Mouse (Mus musculus) cerebellum, adult (tissue): ENCODE results near the gene Lipe.

ENCODE experiments used
- ATAC-seq: cut with Nextera tagmentation; 2 replicates; pipeline ENCODE4 v1.9.2; 2017; ENCODE audit warnings: mild to moderate bottlenecking, moderate library complexity, mixed read lengths; ENCODE audit not compliant: insufficient number of reproducible peaks, low FRiP score, low TSS enrichment

Lipe gene

GRCm38 (mm10) chr7:25388916-25389315 lies 9.6 kb downstream of the Lipe start:
- ATAC-seq, result no peak

- no peak for ATAC-seq
Measured at GRCm38 (mm10) chr7:25387811-25388440, 10.6 kb downstream of the Lipe start.

- no peak for ATAC-seq
Measured at GRCm38 (mm10) chr7:25385850-25386555, 12.5 kb downstream of the Lipe start.

- no peak for ATAC-seq
Measured at GRCm38 (mm10) chr7:25385259-25385658, 13.3 kb downstream of the Lipe start.

GRCm38 (mm10) chr7:25384818-25385217 lies 13.7 kb downstream of the Lipe start:
- no peak for ATAC-seq

- no peak for ATAC-seq
Measured at GRCm38 (mm10) chr7:25384318-25384717, 14.2 kb downstream of the Lipe start.

GRCm38 (mm10) chr7:25383891-25384290 lies 14.6 kb downstream of the Lipe start:
- ATAC-seq, result no peak

GRCm38 (mm10) chr7:25383385-25383784 lies 15.1 kb downstream of the Lipe start:
- no peak for ATAC-seq

GRCm38 (mm10) chr7:25382541-25382940 lies 16.0 kb downstream of the Lipe start:
- ATAC-seq, result no peak

GRCm38 (mm10) chr7:25381284-25381680 lies 17.2 kb downstream of the Lipe start:
- ATAC-seq, result no peak

- ATAC-seq, result no peak
Measured at GRCm38 (mm10) chr7:25380392-25381283, 17.9 kb downstream of the Lipe start.

GRCm38 (mm10) chr7:25379551-25380351 lies 18.8 kb downstream of the Lipe start:
- no peak for ATAC-seq

GRCm38 (mm10) chr7:25378181-25379100 lies 20.1 kb downstream of the Lipe start:
- ATAC-seq, result no peak

- ATAC-seq, result no peak
Measured at GRCm38 (mm10) chr7:25377100-25377700, 21.3 kb downstream of the Lipe start.

- ATAC-seq, result peak; percentile 83
Measured at GRCm38 (mm10) chr7:25376556-25376955, 22.0 kb downstream of the Lipe start.

GRCm38 (mm10) chr7:25372441-25372840 lies 26.1 kb downstream of the Lipe start:
- no peak for ATAC-seq

- no peak for ATAC-seq
Measured at GRCm38 (mm10) chr7:25369058-25369749, 29.3 kb downstream of the Lipe start, which contains the start of gene Cnfn. Cnfn (minus strand) TSS chr7:25369724.

GRCm38 (mm10) chr7:25368333-25368732 lies 30.2 kb downstream of the Lipe start:
- ATAC-seq, result peak; percentile 53; the same call in 1 of the 2 replicates
